Mouse (Mus musculus): Measurements from ENCODE around the gene Kcne4. TPM values are rescaled to one million over a fixed set of nuclear protein-coding genes. Genes with fewer than 3 reads are reported as not detected.
A peak's percentile ranks its signal among the peaks of the same experiment; 100 is the strongest.

Kcne4 gene
- polyA plus RNA-seq, 1 experiment from 2014 or later, result 0.10 TPM

- DNase-seq (ENCODE audit: low read depth, low spot score), result no peak
- no peak for ATAC-seq
- H3K27me3 ChIP-seq, result no peaks in the 10 kb centered on the region
- in situ Hi-C loops (cut with MboI; ENCODE audit: low pct_unique_long_range_greater_than_20kb), result no loop called here
- CTCF ChIA-PET, result interaction anchor here (1.1 kb wide), 1 partner anchor 22 kb away, joined by 3 read pairs; no protein-coding TSS in a partner anchor
- no peak for TF ChIP-seq CTCF (IDR thresholded peaks at IDR 0.05)
- POLR2A ChIA-PET, result no interaction called here
Measured at GRCm38 (mm10) chr1:78820176-78820575, 3.6 kb downstream of the Kcne4 start.

GRCm38 (mm10) chr1:78821111-78821510 lies 4.6 kb downstream of the Kcne4 start:
- DNase-seq (ENCODE audit: low read depth, low spot score) (no peak), ATAC-seq (no peak)
- no peak for TF ChIP-seq CTCF (IDR thresholded peaks at IDR 0.05)
- ChIA-PET POLR2A (no interaction called here), CTCF (no interaction called here)
- no peaks in the 10 kb centered on the region for H3K27me3 ChIP-seq
- in situ Hi-C loops (cut with MboI; ENCODE audit: low pct_unique_long_range_greater_than_20kb), result no loop called here

- POLR2A ChIA-PET, result no interaction called here
- no peaks in the 10 kb centered on the region for H3K27me3 ChIP-seq
- CTCF ChIA-PET, result no interaction called here
- ATAC-seq (no peak), DNase-seq (ENCODE audit: low read depth, low spot score) (no peak)
- no peak for TF ChIP-seq CTCF (IDR thresholded peaks at IDR 0.05)
- in situ Hi-C loops (cut with MboI; ENCODE audit: low pct_unique_long_range_greater_than_20kb), result no loop called here
Measured at GRCm38 (mm10) chr1:78821733-78822430, 5.3 kb downstream of the Kcne4 start.

- no peaks in the 10 kb centered on the region for H3K27me3 ChIP-seq
- DNase-seq (ENCODE audit: low read depth, low spot score), result no peak
- ChIA-PET CTCF (no interaction called here), POLR2A (no interaction called here)
- in situ Hi-C loops (cut with MboI; ENCODE audit: low pct_unique_long_range_greater_than_20kb), result no loop called here
- TF ChIP-seq CTCF (IDR thresholded peaks at IDR 0.05), result no peak
- ATAC-seq, result no peak
Measured at GRCm38 (mm10) chr1:78825246-78825645, 8.7 kb downstream of the Kcne4 start.

GRCm38 (mm10) chr1:78838468-78838867 lies 21.9 kb downstream of the Kcne4 start:
- ChIA-PET POLR2A (no interaction called here), CTCF (interaction anchor here (1.8 kb wide), 2 partner anchors 13 to 28 kb away, joined by 6 to 9 read pairs; no protein-coding TSS in a partner anchor)
- no peak for TF ChIP-seq CTCF (IDR thresholded peaks at IDR 0.05)
- ATAC-seq (no peak), DNase-seq (ENCODE audit: low read depth, low spot score) (no peak)
- no peaks in the 10 kb centered on the region for H3K27me3 ChIP-seq
- in situ Hi-C loops (cut with MboI; ENCODE audit: low pct_unique_long_range_greater_than_20kb), result no loop called here

GRCm38 (mm10) chr1:78840769-78841168 lies 24.2 kb downstream of the Kcne4 start:
- ATAC-seq (no peak), DNase-seq (ENCODE audit: low read depth, low spot score) (no peak)
- H3K27me3 ChIP-seq, result no peaks in the 10 kb centered on the region
- in situ Hi-C loops (cut with MboI; ENCODE audit: low pct_unique_long_range_greater_than_20kb), result no loop called here
- CTCF ChIA-PET, result no interaction called here
- POLR2A ChIA-PET, result no interaction called here
- TF ChIP-seq CTCF (IDR thresholded peaks at IDR 0.05), result no peak

GRCm38 (mm10) chr1:78845661-78846060 lies 29.1 kb downstream of the Kcne4 start:
- DNase-seq (ENCODE audit: low read depth, low spot score), result no peak
- ChIA-PET POLR2A (no interaction called here), CTCF (interaction anchor here (1.0 kb wide), 1 partner anchor 13 kb away, joined by 3 read pairs; no protein-coding TSS in a partner anchor)
- H3K27me3 ChIP-seq, result no peaks in the 10 kb centered on the region
- in situ Hi-C loops (cut with MboI; ENCODE audit: low pct_unique_long_range_greater_than_20kb), result no loop called here
- ATAC-seq, result no peak
- TF ChIP-seq CTCF (IDR thresholded peaks at IDR 0.05), result no peak

GRCm38 (mm10) chr1:78846471-78846870 lies 29.9 kb downstream of the Kcne4 start:
- no peaks in the 10 kb centered on the region for H3K27me3 ChIP-seq
- DNase-seq (ENCODE audit: low read depth, low spot score) (no peak), ATAC-seq (no peak)
- in situ Hi-C loops (cut with MboI; ENCODE audit: low pct_unique_long_range_greater_than_20kb), result no loop called here
- ChIA-PET POLR2A (interaction anchor here (0.6 kb wide), 1 partner anchor 1412 kb away, joined by 3 read pairs; no protein-coding TSS in a partner anchor), CTCF (no interaction called here)
- TF ChIP-seq CTCF (IDR thresholded peaks at IDR 0.05), result peak; percentile 61

- ATAC-seq, result no peak
- no peak for TF ChIP-seq CTCF (IDR thresholded peaks at IDR 0.05)
- CTCF ChIA-PET, result interaction anchor here (0.9 to 3.1 kb wide), 8 partner anchors 9 to 128 kb away, joined by 3 to 9 read pairs (median 4); no protein-coding TSS in a partner anchor
- no peaks in the 10 kb centered on the region for H3K27me3 ChIP-seq
- in situ Hi-C loops (cut with MboI; ENCODE audit: low pct_unique_long_range_greater_than_20kb), result loop anchor here (5.0 to 25.0 kb wide), 2 partner anchors 120 to 785 kb away; no protein-coding TSS in a partner anchor
- DNase-seq (ENCODE audit: low read depth, low spot score), result no peak
- POLR2A ChIA-PET, result no interaction called here
Measured at GRCm38 (mm10) chr1:78852408-78853093, 36.0 kb downstream of the Kcne4 start.

GRCm38 (mm10) chr1:78853094-78853445 lies 36.5 kb downstream of the Kcne4 start:
- CTCF ChIA-PET, result interaction anchor here (0.9 to 3.1 kb wide), 10 partner anchors 10 to 827 kb away, joined by 3 to 9 read pairs (median 4); partner anchors contain the start of gene Scg2
- DNase-seq (ENCODE audit: low read depth, low spot score) (no peak), ATAC-seq (no peak)
- in situ Hi-C loops (cut with MboI; ENCODE audit: low pct_unique_long_range_greater_than_20kb), result loop anchor here (5.0 to 25.0 kb wide), 2 partner anchors 121 to 784 kb away; no protein-coding TSS in a partner anchor
- H3K27me3 ChIP-seq, result no peaks in the 10 kb centered on the region
- POLR2A ChIA-PET, result interaction anchor here (0.9 kb wide), 1 partner anchor 108 kb away, joined by 3 read pairs; no protein-coding TSS in a partner anchor
- TF ChIP-seq CTCF (IDR thresholded peaks at IDR 0.05), result peak; percentile 68

GRCm38 (mm10) chr1:78854306-78854705 lies 37.7 kb downstream of the Kcne4 start:
- no peak for TF ChIP-seq CTCF (IDR thresholded peaks at IDR 0.05)
- ChIA-PET CTCF (interaction anchor here (1.2 to 2.0 kb wide), 2 partner anchors 130 to 825 kb away, joined by 4 to 8 read pairs; no protein-coding TSS in a partner anchor), POLR2A (no interaction called here)
- no peaks in the 10 kb centered on the region for H3K27me3 ChIP-seq
- in situ Hi-C loops (cut with MboI; ENCODE audit: low pct_unique_long_range_greater_than_20kb), result loop anchor here (5.0 to 25.0 kb wide), 2 partner anchors 122 to 783 kb away; no protein-coding TSS in a partner anchor
- ATAC-seq, result no peak
- DNase-seq (ENCODE audit: low read depth, low spot score), result no peak

Measured in Patski (cell line).